Mouse (Mus musculus) gastrocnemius, adult 18-20 months (tissue): Measurements from ENCODE around the gene 1700034J05Rik. TPM values are rescaled to one million over a fixed set of nuclear protein-coding genes. Genes with fewer than 3 reads are reported as not detected.
A peak's percentile ranks its signal among the peaks of the same experiment; 100 is the strongest.

Experiments used
- DNase-seq: peaks from one replicate; pipeline ENCODE4 v3.0.0; 2021; ENCODE audit warnings: low spot score
- total RNA-seq, 2 experiments: library from RNA; stranded (reverse); gene quantifications; 2 replicates each; pipeline ENCODE4 v1.2.3; 2021

The 1700034J05Rik gene
- total RNA-seq, 2 experiments from 2014 or later, result not detected

DNA sequence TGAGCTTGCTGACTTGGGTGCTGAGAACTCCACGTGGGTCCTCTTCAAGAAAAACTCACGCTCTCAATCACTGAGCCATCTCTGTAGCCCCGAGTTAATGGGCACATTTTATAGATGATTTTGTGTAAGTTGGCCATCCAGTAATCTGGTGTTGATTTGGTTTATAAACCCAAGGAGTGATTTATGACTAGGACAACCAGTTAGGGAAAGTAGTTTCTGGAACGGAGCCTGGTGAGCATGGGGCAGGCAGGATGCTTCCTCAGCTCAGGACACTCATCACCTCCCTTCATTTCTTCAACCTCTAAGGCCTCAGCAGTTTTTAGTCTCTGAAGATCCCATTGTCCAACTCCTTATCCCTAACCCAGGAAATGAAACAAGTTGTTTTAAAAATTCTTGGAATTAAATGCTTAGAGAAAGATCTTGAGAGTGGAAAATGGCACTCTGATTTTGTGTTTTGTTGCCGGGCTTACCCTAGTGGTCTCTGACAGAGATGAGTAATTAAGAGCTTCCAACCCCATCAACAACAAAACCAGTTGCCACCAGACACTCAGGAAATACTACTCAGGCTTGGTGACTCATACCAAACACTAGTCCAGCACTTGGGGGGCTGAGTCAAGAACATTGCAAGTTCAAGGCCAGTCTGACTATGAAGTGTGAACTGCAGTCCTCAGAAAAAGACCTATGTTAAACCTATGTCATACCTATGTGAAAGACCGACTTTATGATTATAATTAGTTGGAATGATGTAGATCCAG is 9.4 kb upstream of the 1700034J05Rik start:
- DNase-seq, result no peak

DNA sequence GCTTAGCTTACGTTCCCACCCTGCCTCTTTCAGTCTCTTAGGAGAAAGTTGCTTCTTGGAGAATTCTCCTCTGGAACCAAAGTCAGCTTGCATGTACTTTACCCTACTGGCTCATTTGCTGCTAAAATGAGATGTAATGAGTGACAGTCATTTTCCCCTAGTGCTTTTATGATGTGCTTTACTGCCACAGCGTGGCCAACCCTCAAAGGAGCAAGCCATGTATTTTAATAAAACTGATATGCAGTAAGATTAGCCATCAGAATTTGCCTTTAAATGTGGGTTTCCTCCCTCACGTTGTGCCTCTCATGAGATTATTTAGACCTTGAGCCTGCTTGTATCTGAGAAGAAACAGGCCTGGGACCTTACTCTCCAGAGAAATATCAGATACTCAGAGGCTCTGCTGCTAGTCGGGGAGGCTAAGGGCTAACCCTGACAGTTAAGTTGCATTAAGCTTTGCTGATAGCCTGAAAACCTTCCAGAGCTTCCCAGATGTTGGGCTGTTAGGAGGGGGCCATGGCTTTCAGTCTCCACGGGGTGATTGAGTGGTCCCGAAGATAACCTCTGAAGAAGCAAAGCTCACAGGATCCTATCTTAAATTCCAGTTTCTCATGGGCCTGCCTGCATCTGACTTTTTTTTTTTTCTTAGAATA is 7.7 kb upstream of the 1700034J05Rik start:
- no peak for DNase-seq

DNA sequence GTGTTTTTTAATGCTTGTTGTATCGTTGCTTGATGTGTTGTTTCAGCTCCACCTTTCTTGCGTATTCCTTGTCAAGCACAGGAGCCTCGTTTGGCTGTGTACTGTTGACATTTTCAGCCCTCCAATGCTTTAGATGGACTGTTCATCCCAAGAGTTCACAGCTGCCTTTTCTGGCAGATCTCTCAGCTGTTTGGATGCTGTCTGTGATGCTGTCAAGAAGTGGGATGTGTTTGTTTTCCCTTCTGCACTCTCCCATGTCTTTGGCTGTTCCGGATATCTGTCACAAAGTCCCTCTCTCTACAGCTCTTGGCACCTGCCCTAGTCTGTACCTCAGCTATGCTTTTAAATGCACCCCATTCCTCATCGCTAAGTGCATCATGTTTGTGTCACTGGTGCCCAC is 6.7 kb upstream of the 1700034J05Rik start:
- DNase-seq, result peak; percentile 37

DNA sequence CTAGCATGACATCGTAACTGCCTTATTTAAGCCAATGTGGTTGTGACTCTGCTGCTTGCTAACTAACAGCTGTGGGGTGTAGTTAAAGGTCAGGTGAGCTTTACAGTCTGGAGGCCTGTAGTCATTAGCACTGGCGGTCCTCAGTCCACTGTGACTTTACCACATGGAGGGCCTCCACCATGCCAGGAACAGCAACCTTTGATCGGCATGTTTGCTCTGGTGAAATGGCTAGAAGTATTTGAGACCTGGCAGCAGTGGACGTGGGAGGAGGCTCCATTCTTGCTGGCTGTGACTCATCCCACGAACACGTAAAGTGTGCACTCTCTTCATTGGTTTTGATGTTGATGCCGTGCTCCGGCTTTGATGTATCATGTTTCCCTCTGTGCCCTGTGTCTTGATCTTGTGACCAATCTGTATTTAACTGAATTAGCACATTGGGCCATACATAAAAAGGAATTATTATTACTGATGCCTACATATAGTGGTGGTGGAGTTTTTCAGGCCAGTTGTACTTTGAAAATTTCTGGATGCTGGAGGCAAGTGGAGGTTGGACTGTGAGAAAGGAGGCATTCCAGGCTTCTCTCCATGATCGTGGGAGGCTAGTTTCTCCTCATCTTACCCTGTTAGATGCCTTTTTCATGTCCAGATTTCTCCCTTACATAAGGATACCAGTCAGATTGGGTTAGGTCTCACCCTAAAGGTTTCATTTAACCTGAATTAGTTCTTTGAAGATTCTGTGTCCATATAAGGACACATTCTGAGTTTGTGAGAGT is 5.9 kb upstream of the 1700034J05Rik start:
- DNase-seq, result peak; percentile 21

DNA sequence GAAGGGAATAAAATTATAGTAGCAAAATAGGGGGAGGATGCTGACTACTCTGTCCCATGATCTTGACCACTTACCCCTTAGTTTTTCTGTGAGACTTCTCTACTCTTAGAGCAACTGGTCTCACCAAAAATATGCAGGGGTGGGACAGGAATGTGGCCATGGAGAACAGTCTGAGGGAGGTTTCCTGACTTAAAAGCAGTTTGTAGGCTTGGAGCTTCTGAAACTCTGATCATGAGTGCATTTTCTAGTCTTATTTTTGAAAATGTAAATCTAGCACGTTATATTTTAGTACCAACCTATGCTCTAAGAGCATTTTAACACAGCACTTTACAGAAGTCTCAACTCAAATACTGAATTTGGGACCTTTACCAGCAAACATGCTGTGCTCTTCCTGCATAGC is 4.5 kb upstream of the 1700034J05Rik start:
- no peak for DNase-seq

DNA sequence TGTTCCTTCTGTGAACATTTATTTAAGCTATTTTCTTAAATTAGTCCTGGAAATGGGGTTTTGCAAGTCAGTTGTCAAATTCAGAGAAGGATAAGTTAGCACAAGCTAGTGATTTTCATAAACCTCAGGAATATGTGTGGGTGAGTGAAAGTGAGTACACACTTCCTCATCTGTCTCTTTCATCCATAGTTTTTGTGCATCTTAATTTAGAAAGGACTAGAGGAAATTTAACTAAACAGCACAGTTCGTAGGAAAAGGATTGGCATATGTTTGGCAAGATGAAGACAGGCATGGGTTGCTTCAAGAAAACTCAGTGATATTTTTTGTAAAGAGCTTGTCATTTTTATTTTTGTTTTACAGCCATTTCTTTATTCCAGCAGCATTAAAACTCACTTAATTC is 2.7 kb upstream of the 1700034J05Rik start:
- no peak for DNase-seq

DNA sequence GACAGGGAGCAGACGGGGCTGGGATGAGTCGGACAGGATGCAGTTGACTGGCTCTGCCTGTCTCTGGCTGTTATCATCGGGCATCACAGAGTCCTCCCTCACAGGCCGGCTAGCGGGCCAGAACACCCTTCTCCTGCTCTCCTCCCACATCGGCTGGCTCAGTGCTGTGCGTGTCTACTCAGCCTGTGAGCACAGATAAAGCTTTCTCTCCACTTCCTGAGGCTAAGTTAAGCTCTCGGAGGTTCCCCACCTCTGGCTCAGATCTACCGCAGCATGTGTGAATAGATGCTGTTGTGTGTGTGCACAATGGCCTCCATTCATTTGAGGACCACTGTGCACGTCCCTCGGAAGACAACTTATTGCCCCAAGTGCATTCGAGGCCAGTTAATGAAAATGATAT is 1.7 kb upstream of the 1700034J05Rik start:
- DNase-seq, result no peak

DNA sequence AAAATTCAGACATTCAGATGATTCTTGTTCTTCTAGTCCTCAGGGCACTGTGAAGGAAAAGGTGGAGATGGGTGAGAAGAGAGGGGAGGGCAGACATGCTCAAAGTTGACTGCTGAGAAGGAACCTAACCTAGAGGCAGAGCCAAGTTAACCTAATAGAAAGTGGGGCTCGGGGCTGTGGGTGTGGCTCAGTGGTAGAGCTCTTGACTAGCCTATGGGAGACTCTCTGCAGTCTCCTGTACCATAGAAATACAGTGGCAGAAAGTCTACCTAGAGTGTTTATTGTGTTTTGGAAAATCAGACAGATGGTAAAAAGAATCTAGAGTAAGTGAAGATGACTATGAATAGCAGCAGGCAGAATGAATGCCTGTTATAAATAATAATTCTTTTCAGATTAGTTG is 1.3 kb upstream of the 1700034J05Rik start:
- DNase-seq, result no peak

DNA sequence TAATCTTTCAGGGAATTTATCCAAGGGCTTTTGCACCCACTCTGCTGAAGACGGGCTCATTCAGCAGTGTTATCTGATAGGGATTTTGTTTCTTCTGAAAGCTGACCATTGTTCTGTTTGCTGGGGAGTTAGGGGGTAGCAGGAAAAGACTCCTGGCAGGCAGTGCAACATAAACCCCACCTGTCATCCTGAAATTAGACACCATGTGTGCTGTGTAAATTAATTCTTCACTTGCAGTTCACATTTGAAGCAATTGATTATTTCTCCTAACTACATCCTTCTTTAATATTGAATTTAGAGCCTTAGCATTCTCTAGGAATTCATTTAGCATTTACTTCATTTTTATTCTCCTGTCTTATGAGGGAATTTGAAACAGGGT is 3.8 kb downstream of the 1700034J05Rik start:
- no peak for DNase-seq

DNA sequence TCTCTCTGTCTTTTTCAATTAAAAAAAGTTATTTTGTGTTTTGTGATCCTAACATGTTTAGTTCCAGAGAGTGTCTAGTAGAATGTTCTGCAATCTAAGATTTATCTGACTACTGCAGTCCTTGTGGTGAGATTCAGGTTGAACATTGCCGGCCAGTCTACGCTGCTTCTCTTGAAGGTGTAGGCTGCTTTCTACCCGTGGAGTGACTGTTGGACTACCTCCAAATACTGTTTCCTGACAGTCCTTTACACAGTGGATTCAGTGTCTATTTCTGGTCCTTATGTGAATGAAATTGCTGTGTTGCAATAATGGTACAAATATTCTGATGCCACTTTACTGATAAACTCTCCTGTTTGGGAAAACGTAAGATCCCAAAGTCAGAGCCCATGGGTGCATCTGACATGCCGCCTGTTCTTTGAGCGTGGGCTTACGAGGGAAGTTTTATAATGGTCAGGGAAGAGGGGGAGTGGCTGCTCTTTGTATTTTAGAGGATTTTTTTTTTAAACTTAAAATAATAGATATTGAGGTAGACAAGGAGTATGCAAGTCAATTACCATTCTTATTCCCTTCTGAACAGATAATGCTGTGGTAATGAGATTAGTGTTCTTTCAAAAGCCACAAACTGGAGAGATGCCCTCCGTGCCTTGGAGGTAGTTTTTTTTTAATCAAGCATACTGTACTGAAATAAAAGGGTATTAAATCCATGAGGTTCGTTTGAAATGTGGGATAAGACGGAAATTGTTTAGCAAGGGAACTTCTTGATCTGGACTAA is 4.4 kb downstream of the 1700034J05Rik start:
- no peak for DNase-seq

DNA sequence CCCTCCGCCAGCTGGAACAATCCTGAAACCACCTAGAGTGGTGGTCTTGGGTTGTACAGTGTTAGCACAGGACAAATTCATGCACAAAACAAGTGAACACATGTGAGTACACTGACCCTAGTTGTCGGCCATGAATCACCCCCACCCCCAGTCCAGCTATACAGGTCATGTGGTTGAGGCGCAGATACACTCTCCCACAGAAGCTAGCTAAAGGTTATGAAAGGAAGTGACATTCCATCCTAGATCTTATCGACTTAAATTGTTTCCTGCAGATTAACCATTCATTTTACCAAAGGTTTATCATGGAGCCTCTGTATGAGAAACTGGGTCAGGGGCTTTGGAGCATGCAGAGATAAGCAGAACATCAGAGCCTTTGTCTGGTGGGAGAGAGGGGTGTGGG is 7.0 kb downstream of the 1700034J05Rik start:
- no peak for DNase-seq

DNA sequence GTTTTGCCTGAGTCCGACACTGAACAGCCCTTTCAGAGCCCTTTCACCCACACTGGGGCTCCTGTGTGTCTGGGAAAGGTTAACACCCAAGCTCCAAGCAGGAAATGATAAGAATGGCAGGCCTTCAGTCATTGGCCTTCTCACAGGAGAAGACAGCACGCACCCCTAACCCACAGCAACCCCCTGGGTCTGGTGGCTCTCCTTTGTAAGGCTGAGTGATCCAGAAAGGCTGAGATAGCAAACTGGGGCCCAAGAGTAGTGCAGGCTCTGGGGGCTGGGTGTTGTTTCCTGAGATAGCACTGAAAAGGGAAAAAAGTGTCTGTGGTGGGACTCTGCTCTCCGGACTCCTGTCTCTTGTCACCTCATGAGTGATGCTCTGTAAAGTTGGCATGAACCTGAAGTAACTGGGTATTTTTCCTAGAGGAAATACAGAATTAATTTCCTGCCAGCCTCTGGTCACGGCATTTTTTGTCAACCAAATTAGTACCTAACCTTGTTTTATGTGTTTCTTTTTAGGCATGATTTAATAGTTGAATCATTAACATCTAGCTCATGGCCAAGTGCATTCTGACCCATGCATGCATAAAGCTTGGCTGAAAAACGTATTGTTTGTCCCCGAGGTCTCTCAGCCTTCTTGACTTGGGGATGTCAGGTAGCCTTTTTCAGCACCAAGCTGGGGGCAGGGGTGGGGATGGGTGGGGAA is 7.7 kb downstream of the 1700034J05Rik start:
- DNase-seq, result no peak

DNA sequence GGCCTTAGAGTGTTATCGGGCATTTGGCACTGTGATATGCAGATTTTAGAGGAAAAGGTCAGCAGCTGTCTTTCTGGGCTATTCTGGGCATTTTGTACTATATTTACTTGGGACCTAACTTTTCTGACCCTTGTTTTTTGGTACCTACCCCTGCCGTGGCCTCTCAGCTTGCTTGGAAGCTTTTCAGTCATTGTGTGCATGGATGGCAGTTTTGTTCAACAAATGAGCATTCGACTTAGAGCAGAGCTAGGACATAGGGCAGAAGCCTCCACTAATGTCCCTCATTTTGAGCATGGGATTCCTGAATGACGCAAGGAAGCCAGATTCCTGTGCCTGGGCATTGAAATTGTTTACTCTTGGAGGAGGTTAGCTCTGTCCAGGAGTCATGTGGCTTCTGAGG is 9.4 kb downstream of the 1700034J05Rik start:
- no peak for DNase-seq

DNA sequence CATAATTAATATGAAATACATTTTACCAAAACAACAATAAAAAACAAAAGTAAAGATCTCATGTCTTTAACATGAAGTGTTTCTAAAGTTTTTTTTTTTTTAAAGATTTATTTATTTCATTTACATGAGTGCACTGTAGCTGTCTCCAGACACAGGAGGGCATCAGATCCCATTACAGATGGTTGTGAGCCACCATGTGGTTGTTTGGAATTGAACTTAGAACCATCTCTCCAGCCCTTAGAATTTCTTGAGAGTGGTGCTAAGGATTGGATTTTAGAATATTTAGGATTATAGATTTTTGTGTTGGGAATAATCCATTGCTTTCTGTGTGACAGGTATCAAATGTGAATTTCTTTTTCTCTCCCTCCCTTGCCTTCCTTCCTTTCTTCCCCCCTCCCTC is 10.2 kb downstream of the 1700034J05Rik start:
- no peak for DNase-seq

DNA sequence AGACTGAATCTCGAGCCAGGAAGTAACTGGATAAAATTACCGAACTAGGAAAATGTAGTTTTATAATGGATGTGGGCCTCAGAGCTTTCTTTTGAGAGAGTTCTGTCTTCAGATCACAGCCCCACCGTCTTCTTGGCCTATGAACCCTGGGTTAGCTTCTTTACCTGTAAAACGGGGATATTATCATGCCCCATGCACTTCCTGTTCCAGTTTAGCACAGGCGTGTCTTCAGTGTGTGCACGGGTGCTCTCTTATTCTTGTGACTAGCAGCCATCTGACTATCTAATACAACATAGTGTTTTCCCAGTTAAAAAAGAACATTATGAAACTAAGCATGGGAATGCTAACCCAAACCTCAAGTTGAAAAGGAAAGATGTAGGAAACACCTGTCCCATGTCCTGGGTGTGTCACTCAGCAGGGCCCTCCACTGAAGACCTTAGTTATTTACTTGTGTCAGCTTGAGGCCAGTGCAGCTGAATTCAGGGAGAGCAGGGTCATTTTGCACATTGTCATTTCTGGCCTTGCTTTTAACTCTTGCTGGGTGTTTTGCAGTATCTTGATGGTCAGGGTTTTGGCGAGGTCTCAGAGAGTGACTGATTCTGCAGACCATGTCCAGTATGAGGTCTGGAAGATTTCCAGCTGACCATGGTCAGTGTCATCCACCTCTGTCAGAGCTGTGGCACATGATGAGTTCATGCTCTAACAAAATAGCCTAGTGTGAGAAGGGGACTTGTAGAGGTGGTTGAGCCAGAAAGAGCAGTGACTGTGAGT is 12.5 kb downstream of the 1700034J05Rik start:
- no peak for DNase-seq

DNA sequence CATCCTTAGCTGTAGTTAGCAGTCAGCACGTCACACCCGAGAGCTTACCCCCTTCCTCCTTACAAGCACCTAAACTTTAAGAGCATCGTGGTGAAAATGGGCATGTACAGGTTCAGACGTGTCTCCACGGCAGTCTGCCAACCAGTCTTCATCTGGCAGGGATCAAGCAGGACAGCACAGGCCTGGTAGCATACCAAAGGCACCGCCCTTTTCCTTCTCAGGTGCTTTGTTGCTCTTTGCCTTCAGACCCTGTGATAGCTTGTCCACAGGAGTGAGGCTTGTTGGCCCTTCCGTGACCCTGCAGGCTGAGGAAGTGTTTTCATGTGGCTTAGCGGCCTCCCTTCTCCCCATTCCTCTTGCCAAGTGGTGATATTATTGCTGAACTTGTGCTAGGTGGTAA is 15.2 kb downstream of the 1700034J05Rik start:
- no peak for DNase-seq

DNA sequence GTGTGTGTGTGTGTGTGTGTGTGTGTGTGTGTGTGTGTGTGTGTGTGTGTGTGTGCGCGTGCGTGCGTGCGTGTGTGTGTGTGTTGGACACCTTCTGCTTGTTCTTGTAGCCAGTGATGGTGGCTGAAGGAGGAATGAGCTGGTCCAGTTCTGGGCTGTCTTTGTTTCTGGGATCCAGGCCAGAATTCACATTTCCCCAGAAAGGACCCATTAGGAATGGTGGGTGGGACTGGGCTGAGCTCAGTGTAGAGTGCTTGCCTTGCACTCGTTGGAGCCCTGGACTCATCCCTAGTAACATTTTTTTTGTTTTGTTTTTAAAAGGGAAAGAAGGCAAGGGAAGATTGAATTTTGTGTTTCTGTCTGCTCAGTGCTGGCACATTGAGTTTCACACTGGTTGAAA is 18.3 kb downstream of the 1700034J05Rik start:
- DNase-seq, result peak; percentile 64

DNA sequence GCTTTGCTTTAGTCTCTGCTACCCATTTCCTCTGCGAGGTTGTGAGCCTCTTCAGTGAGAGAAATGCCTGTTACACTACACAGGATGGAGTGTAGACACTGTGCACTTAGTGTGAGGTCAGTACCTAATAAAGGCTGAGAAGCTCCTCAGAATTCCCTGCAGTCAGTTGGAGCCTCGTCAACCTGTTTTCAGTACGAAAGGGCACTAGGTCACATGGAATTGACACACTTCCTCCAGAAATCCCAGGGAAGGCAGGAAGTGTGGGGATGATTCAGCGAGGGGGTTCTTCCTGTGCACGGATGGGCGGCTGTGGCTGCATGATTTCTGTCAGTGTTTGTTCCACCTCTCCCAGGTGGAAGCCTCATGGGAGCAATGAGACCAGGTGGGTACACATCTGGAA is 21.1 kb downstream of the 1700034J05Rik start:
- peak; percentile 24 for DNase-seq

DNA sequence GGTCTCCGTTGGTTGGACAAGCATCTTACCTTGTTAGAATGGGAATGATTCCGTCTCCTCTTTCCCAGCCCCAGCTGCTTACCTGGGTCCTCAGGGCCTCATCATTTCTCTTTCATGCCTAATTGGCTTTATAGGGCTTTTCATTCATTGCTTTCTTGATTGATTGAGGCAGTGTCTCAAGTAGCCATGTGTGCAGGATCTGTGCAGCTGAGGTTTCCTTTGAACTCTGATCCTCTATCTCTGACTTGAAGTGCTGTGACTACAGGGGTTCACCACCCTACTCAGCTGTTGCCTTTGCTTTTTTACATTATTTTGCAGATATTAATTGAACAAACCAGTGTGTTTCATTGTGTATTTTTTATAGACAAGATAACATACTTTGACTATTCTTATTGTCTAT is 25.2 kb downstream of the 1700034J05Rik start:
- no peak for DNase-seq

DNA sequence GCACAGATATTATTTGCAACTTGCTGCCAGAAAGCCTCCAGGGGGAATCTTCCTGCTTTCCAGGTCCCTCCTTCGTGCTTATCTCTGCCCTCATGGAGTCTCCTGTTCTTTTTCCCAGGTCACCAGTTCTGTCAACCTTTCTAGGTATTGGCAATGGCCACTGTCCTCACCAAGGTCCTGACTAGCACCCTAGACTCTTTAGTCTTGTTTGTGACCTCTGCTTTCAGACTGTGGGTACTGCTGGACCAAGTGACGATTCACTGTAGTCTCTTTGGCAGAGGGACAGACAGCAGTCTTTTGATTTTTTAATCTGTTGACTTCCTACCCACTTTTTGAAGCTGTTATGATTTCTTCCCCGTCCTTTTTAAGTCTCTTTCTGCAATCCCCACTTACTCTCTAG is 26.1 kb downstream of the 1700034J05Rik start:
- no peak for DNase-seq
